Mouse (Mus musculus): ENCODE data around the gene Calu.

DNA sequence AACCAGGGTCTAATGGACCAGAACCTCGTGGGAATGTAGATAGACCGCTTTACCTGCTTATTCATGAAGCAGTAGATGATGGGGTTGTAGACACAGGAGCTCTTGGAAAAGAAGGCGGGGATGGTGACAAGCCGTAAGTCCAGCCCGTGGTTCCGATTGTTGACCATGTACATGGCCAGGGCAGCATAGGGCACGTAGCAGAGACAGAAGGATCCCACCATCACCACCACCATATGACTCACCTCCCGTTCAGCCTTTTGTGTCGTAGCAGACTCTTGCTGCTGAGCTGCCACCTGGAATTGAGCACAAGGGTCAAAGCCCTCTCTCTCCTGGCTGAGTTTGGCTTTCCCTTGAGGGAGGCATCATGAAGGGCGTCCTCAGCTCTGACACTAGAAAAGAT, 30.8 kb downstream of the Calu start:
- TF ChIP-seq POLR2A (IDR thresholded peaks at IDR 0.05; ENCODE audit: insufficient read length, low read depth), result peak; percentile 38
- no peak for TF ChIP-seq MAX (IDR thresholded peaks at IDR 0.05; ENCODE audit: low read depth)

Measured in myocyte (in vitro differentiated cells).